Mouse (Mus musculus): Measurements from ENCODE around the gene Ly6g6d. TPM values are rescaled to one million over a fixed set of nuclear protein-coding genes. Genes with fewer than 3 reads are reported as not detected.
A peak's percentile ranks its signal among the peaks of the same experiment; 100 is the strongest.

Ly6g6d gene
- total and polyA plus RNA-seq, 3 experiments: 2.0 TPM; not detected in 2

DNA sequence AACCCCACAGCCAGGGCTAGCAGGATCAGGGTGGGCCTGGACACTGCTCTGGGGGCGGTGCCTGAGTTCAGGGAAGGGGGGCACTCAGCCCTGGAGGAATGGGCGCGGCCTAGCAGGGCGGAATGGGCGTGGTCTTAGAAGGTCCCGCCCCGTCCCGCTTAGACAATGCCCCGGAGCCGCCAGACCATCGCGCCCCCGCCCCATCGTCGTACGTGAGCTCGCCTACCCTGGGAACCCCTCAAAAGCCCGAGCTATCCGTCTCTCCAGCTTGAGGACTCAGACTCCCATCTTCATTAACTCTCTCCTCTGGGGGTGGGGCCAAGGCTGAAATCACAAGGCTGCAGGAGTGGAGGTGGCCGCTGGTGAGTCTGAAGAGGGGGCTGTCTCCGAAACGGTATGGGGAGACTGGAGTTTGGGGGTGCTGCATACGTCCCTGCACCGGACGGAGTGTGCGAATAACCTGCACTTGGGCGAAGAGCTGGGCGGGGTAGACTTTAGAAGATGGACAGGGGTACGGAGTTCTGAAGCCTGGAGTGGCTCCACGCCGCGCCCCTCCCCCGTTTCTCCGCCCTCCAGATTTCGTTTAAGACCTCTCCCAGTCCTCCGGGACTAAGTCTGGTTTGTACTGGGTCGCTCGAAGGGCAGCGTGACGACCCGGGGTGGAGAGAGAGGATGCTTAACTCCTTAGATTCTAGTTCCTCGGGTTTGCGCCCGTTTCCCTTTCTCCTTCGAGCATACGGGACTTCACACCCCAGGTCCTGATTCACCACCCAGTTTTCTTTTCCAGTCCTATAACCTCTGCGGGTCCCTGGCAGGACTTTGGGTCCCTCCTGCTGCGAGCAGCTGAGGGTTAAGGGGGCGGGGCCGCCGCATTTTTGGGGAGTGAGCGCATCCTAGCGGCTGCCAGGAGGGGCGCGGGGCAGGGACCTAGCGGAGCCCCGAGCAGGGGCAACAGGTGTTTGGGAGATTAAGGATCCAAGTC lies 18.7 kb downstream of the Ly6g6d start, which contains the start of gene Ddah2:
Ddah2 (plus strand) TSS at position 125 of the 982 bp plus-strand sequence.
- DNase-seq (ENCODE audit: low spot score): peak; percentile 76
- H3K4me1 ChIP-seq (ENCODE audit: insufficient read depth, low read depth, low read length): peaks cover 68% of the 10 kb centered on the region
- peak; percentile 66 for ATAC-seq (ENCODE audit: extremely low read depth, insufficient number of reproducible peaks, low FRiP score, poor library complexity, severe bottlenecking)

DNA sequence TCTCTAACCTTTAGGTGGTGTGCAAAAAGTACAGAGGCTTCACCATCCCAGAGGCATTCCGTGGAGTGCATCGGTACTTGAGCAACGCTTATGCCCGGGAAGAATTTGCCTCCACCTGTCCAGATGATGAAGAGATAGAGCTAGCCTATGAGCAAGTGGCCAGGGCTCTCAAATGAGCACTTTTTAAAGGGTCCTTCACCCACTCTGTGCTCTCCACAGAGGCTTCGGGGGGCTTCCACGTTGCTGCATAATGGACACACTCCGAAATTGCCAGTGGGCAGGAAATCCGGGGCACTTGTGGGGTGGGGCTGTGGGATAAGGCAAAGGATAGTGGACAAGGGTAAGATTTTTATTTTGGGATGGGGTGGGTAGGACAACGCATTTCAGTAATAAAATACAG lies 19.5 kb downstream of the Ly6g6d start:
- no peak for ATAC-seq (ENCODE audit: extremely low read depth, insufficient number of reproducible peaks, low FRiP score, poor library complexity, severe bottlenecking)
- Histone ChIP-seq H3K9me3 (replicated peaks) (no peaks in the 10 kb centered on the region), H3K27me3 (ENCODE audit: insufficient read depth, low read length) (no peaks in the 10 kb centered on the region), H3K4me3 (ENCODE audit: low read depth, low read length) (no peak overlapping the region; the same call in 1 of the 2 replicates), H3K4me1 (ENCODE audit: insufficient read depth, low read depth, low read length) (peaks cover 75% of the 10 kb centered on the region), H3K36me3 (replicated peaks) (peaks cover 85% of the 10 kb centered on the region)
- TF ChIP-seq GATA2 (IDR thresholded peaks at IDR 0.05; ENCODE audit: borderline replicate concordance, low read depth, low read length) (no peak), CTCF (IDR thresholded peaks at IDR 0.05; ENCODE audit: low read depth, low read length) (no peak), TAL1 (conservative IDR thresholded peaks at IDR 0.05; ENCODE audit: low read depth, low read length) (no peak), GATA1 (IDR thresholded peaks at IDR 0.05; ENCODE audit: borderline replicate concordance, low read length) (no peak), POLR2AphosphoS5 (IDR thresholded peaks at IDR 0.05; ENCODE audit: insufficient replicate concordance, low read depth, low read length) (no peak)
- no peak for DNase-seq (ENCODE audit: low spot score)

More for the DNA sequence above, 18.7 kb downstream of the Ly6g6d start, which contains the start of gene Ddah2:
- peak within 1 kb of the TSS; percentile 76 for H3K4me3 ChIP-seq (ENCODE audit: low read depth, low read length)
- no peak for TF ChIP-seq TAL1 (conservative IDR thresholded peaks at IDR 0.05; ENCODE audit: low read depth, low read length)
- no peak for TF ChIP-seq GATA1 (IDR thresholded peaks at IDR 0.05; ENCODE audit: borderline replicate concordance, low read length)
- TF ChIP-seq CTCF (IDR thresholded peaks at IDR 0.05; ENCODE audit: low read depth, low read length): peak; percentile 17; the same call in 1 of the 2 replicates
- TF ChIP-seq GATA2 (IDR thresholded peaks at IDR 0.05; ENCODE audit: borderline replicate concordance, low read depth, low read length): no peak
- TF ChIP-seq POLR2AphosphoS5 (IDR thresholded peaks at IDR 0.05; ENCODE audit: insufficient replicate concordance, low read depth, low read length): no peak; the same call in 1 of the 2 replicates
- peaks cover 80% of the 10 kb centered on the region for H3K36me3 ChIP-seq (replicated peaks)
- no peaks in the 10 kb centered on the region for H3K9me3 ChIP-seq (replicated peaks)
- 0 out of 2 replicates have a peak, but pooled peaks cover under 1% of the 10 kb centered on the region for H3K27me3 ChIP-seq (ENCODE audit: insufficient read depth, low read length)

DNA sequence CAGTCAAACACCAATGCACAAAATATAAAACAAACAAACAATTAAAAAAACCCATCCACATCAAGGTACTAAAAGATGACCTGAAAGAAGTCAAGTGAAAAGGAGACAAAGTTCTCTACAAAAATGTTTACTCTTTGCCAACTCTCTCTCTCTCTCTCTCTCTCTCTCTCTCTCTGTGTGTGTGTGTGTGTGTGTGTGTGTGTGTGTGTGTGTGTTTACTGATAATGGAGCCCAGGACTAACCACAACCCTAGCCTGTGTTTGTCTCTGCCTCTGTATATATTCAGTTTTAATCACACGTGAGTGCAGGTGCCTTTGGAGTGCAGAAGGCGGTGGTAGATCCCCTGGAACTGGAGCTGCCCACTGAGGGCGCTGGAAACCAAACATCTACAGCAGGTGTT lies 20.8 kb downstream of the Ly6g6d start:
- H3K36me3 ChIP-seq (replicated peaks): peaks cover 86% of the 10 kb centered on the region
- H3K27me3 ChIP-seq (ENCODE audit: insufficient read depth, low read length): no peaks in the 10 kb centered on the region
- no peak for TF ChIP-seq POLR2AphosphoS5 (IDR thresholded peaks at IDR 0.05; ENCODE audit: insufficient replicate concordance, low read depth, low read length)
- TF ChIP-seq GATA2 (IDR thresholded peaks at IDR 0.05; ENCODE audit: borderline replicate concordance, low read depth, low read length): no peak
- TF ChIP-seq CTCF (IDR thresholded peaks at IDR 0.05; ENCODE audit: low read depth, low read length): no peak
- TF ChIP-seq GATA1 (IDR thresholded peaks at IDR 0.05; ENCODE audit: borderline replicate concordance, low read length): no peak
- TF ChIP-seq TAL1 (conservative IDR thresholded peaks at IDR 0.05; ENCODE audit: low read depth, low read length): no peak
- DNase-seq (ENCODE audit: low spot score) (no peak), ATAC-seq (ENCODE audit: extremely low read depth, insufficient number of reproducible peaks, low FRiP score, poor library complexity, severe bottlenecking) (no peak)
- H3K4me1 ChIP-seq (ENCODE audit: insufficient read depth, low read depth, low read length): peaks cover 87% of the 10 kb centered on the region
- no peak overlapping the region for H3K4me3 ChIP-seq (ENCODE audit: low read depth, low read length)
- H3K9me3 ChIP-seq (replicated peaks): no peaks in the 10 kb centered on the region

DNA sequence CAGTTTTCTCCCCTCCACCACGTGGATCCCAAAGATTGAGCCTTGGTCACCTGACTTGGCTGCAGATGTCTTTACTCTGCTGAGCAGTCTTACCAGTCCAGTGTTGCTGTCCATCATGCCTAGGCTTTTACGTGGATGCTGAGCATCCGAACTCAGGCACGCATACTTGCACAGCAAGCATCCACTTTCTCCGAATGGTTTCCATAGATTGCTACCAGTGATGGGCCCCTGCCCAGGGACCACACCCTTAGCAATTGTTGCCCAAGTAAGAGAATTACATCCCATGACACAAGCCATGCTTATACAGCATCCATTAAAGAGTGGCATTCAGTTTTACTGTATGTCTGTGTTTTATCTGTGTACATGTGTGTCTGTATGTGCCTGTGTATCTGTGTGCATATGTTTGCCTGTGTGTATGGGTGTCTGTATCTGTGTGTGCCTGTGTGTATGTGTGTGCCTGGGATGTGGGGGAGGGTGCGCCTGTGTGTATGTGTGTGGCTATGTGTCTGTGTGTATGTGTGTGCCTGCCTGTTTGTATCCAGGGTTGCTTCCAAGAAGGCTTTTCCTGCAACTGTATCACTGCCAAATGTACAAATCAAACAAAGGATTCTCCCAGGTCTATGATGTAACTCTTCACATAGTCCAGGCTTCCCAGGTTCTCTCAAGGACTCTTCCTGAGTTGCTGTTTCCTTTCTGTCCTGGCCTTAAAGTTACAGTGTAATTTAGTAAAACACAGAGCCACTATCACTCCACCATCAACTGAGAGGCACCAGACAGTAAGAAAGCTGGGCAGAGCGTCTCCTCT lies 22.0 kb downstream of the Ly6g6d start:
- DNase-seq (ENCODE audit: low spot score) (no peak), ATAC-seq (ENCODE audit: extremely low read depth, insufficient number of reproducible peaks, low FRiP score, poor library complexity, severe bottlenecking) (no peak)
- Histone ChIP-seq H3K4me1 (ENCODE audit: insufficient read depth, low read depth, low read length) (peaks cover 84% of the 10 kb centered on the region), H3K4me3 (ENCODE audit: low read depth, low read length) (no peak overlapping the region; the same call in 1 of the 2 replicates), H3K36me3 (replicated peaks) (peaks cover 85% of the 10 kb centered on the region), H3K27me3 (ENCODE audit: insufficient read depth, low read length) (no peaks in the 10 kb centered on the region), H3K9me3 (replicated peaks) (no peaks in the 10 kb centered on the region)
- no peak for TF ChIP-seq CTCF (IDR thresholded peaks at IDR 0.05; ENCODE audit: low read depth, low read length)
- TF ChIP-seq GATA2 (IDR thresholded peaks at IDR 0.05; ENCODE audit: borderline replicate concordance, low read depth, low read length): no peak
- no peak for TF ChIP-seq TAL1 (conservative IDR thresholded peaks at IDR 0.05; ENCODE audit: low read depth, low read length)
- TF ChIP-seq GATA1 (IDR thresholded peaks at IDR 0.05; ENCODE audit: borderline replicate concordance, low read length): no peak
- no peak for TF ChIP-seq POLR2AphosphoS5 (IDR thresholded peaks at IDR 0.05; ENCODE audit: insufficient replicate concordance, low read depth, low read length)

- peaks cover 75% of the 10 kb centered on the region for H3K4me1 ChIP-seq (ENCODE audit: insufficient read depth, low read depth, low read length)
- H3K9me3 ChIP-seq (replicated peaks): no peaks in the 10 kb centered on the region
- DNase-seq (ENCODE audit: low spot score) (no peak), ATAC-seq (ENCODE audit: extremely low read depth, insufficient number of reproducible peaks, low FRiP score, poor library complexity, severe bottlenecking) (no peak)
- H3K4me3 ChIP-seq (ENCODE audit: low read depth, low read length): peak overlapping the region; percentile 81
- H3K27me3 ChIP-seq (ENCODE audit: insufficient read depth, low read length): no peaks in the 10 kb centered on the region
- TF ChIP-seq GATA1 (IDR thresholded peaks at IDR 0.05; ENCODE audit: borderline replicate concordance, low read length) (no peak), TAL1 (conservative IDR thresholded peaks at IDR 0.05; ENCODE audit: low read depth, low read length) (no peak), CTCF (IDR thresholded peaks at IDR 0.05; ENCODE audit: low read depth, low read length) (no peak), GATA2 (IDR thresholded peaks at IDR 0.05; ENCODE audit: borderline replicate concordance, low read depth, low read length) (no peak), POLR2AphosphoS5 (IDR thresholded peaks at IDR 0.05; ENCODE audit: insufficient replicate concordance, low read depth, low read length) (no peak)
- H3K36me3 ChIP-seq (replicated peaks): peaks cover 59% of the 10 kb centered on the region
Observed at GRCm38 (mm10) chr17:35052271-35052798, 25.5 kb downstream of the Ly6g6d start.

All from G1E (cell line).